ENCODE assay signal across 19 mouse cellular contexts in genomic region chr2:157814116-157814964, GRCm38 (mm10).
A peak's percentile ranks its signal among the peaks of the same experiment; 100 is the strongest.
DNase-seq lines count a peak whose midpoint lies in the region; ATAC-seq lines count a peak whose summit lies in the region.
"Had no signal": no experiment of that assay in that cellular context is flagged by ENCODE, and none has a peak within 500 bp of the region (broad histone marks: within the 10 kb centered on the region; RNA-seq: fewer than 3 reads in every experiment).

No protein-coding gene starts in this region.

- H3K4me1 ChIP-seq in heart, embryonic 15.5 days (replicated peaks): peaks cover 32% of the 10 kb centered on the region
- peaks cover 38% of the 10 kb centered on the region for H3K4me1 ChIP-seq in heart, embryonic 12.5 days (replicated peaks)
- H3K4me1 ChIP-seq in midbrain, embryonic 13.5 days (replicated peaks): peaks cover 23% of the 10 kb centered on the region
- peaks cover 10% of the 10 kb centered on the region; the same call in 1 of the 2 replicates for H3K4me1 ChIP-seq in midbrain, embryonic 10.5 days
- H3K4me1 ChIP-seq: neural tube, embryonic 12.5 days had no signal

- H3K4me3 ChIP-seq in heart, embryonic 15.5 days: no peak overlapping the region
- H3K4me3 ChIP-seq in heart, embryonic 12.5 days: no peak overlapping the region
- H3K4me3 ChIP-seq in midbrain, embryonic 13.5 days (replicated peaks): no peak overlapping the region
- H3K4me3 ChIP-seq in midbrain, embryonic 10.5 days: no peak overlapping the region
- H3K4me3 ChIP-seq: erythroblast, embryonic 14.5 days; heart, adult 2 months; liver, embryonic 13.5 days; neural tube, embryonic 12.5 days had no signal

- no peak overlapping the region for H3K27ac ChIP-seq in heart, embryonic 15.5 days
- H3K27ac ChIP-seq in heart, embryonic 12.5 days (ENCODE audit: poor library complexity, severe bottlenecking): no peak overlapping the region
- peak overlapping the region; percentile 37; the same call in 1 of the 2 replicates for H3K27ac ChIP-seq in midbrain, embryonic 13.5 days
- H3K27ac ChIP-seq in midbrain, embryonic 10.5 days (replicated peaks): no peak overlapping the region
- H3K27ac ChIP-seq: heart, adult 2 months; liver, embryonic 13.5 days; neural tube, embryonic 12.5 days had no signal

- peaks cover 7% of the 10 kb centered on the region; the same call in 1 of the 2 replicates for H3K36me3 ChIP-seq in heart, embryonic 15.5 days
- peaks cover 16% of the 10 kb centered on the region for H3K36me3 ChIP-seq in heart, embryonic 12.5 days
- H3K36me3 ChIP-seq in midbrain, embryonic 13.5 days: peaks cover 34% of the 10 kb centered on the region
- peaks cover 56% of the 10 kb centered on the region for H3K36me3 ChIP-seq in midbrain, embryonic 10.5 days

- H3K27me3 ChIP-seq in heart, embryonic 15.5 days: no peaks in the 10 kb centered on the region
- H3K27me3 ChIP-seq in heart, embryonic 12.5 days (replicated peaks): peaks cover 13% of the 10 kb centered on the region; the same call in 1 of the 2 replicates
- H3K27me3 ChIP-seq in midbrain, embryonic 13.5 days: no peaks in the 10 kb centered on the region
- H3K27me3 ChIP-seq in midbrain, embryonic 10.5 days (ENCODE audit: low read depth, poor library complexity, severe bottlenecking): no peaks in the 10 kb centered on the region
- H3K27me3 ChIP-seq: liver, embryonic 13.5 days; neural tube, embryonic 12.5 days had no signal

- 49% methylated on average over 11 of the region's 11 CpGs for WGBS in heart, embryonic 15.5 days
- 43% methylated on average over 11 of the region's 11 CpGs for WGBS in heart, embryonic 12.5 days
- WGBS in midbrain, embryonic 13.5 days: 75% methylated on average over 11 of the region's 11 CpGs
- WGBS in midbrain, embryonic 10.5 days: 88% methylated on average over 11 of the region's 11 CpGs

- DNase-seq in midbrain, embryonic 10.5 days (ENCODE audit: low spot score): no peak
- DNase-seq in MN1 (ENCODE audit: low spot score): peak; percentile 43
- peak; percentile 19 for DNase-seq in gonadal fat pad, adult 2 months (ENCODE audit: low read depth)
- no peak for DNase-seq in urinary bladder, adult 18-20 months (ENCODE audit: low spot score in 2 of 2)
- DNase-seq in left cerebral cortex, postnatal 10 days (ENCODE audit: extremely low spot score in 1 of 2, low spot score in 2 of 2): no peak
- DNase-seq: adrenal gland, postnatal 36 days; cerebellum, adult 11-12 months; left cerebral cortex, postnatal 4 days; liver, embryonic 13.5 days; lung, postnatal 10 days; right cerebral cortex, postnatal 25 days; thymus, adult 18-20 months had no signal

- H3K4me2 ChIP-seq in heart, embryonic 15.5 days: no peak overlapping the region
- H3K4me2 ChIP-seq in heart, embryonic 12.5 days: no peak overlapping the region
- H3K4me2 ChIP-seq in midbrain, embryonic 13.5 days (replicated peaks): no peak overlapping the region
- H3K4me2 ChIP-seq: liver, embryonic 13.5 days; neural tube, embryonic 12.5 days had no signal

- H3K9ac ChIP-seq in heart, embryonic 15.5 days: no peak overlapping the region
- no peak overlapping the region for H3K9ac ChIP-seq in heart, embryonic 12.5 days
- H3K9ac ChIP-seq in midbrain, embryonic 13.5 days (replicated peaks): no peak overlapping the region
- H3K9ac ChIP-seq: liver, embryonic 13.5 days; neural tube, embryonic 12.5 days had no signal

- no peaks in the 10 kb centered on the region for H3K9me3 ChIP-seq in heart, embryonic 15.5 days (replicated peaks)
- H3K9me3 ChIP-seq in heart, embryonic 12.5 days (replicated peaks): no peaks in the 10 kb centered on the region
- no peaks in the 10 kb centered on the region for H3K9me3 ChIP-seq in midbrain, embryonic 13.5 days
- H3K9me3 ChIP-seq in midbrain, embryonic 10.5 days (replicated peaks): no peaks in the 10 kb centered on the region
- H3K9me3 ChIP-seq: liver, embryonic 13.5 days; neural tube, embryonic 12.5 days had no signal

- intact Hi-C loops in left cerebral cortex, postnatal 10 days (cut with DNase I): no loop called here

- ATAC-seq in heart, embryonic 15.5 days (replicated peaks; ENCODE audit: insufficient number of reproducible peaks, insufficient read depth, low FRiP score, low read depth): peak; percentile 51; the same call in 1 of the 2 replicates
- ATAC-seq in heart, embryonic 12.5 days (ENCODE audit: insufficient number of reproducible peaks, low FRiP score): no peak
- no peak for ATAC-seq in midbrain, embryonic 13.5 days
- ATAC-seq: activated CD4-positive, CD25-positive, alpha-beta regulatory T cell, adult 4 months had no signal

Comparison
In these comparisons a context has a peak if more than half of its experiments do, and no peak if none do; other contexts are left out.
1. DNase-seq: peak in MN1 (single experiment) and gonadal fat pad, adult 2 months (single experiment); none in midbrain, embryonic 10.5 days (single experiment), urinary bladder, adult 18-20 months (0 of 2) and left cerebral cortex, postnatal 10 days (0 of 2).